Mouse (Mus musculus): Measurements from ENCODE around the gene Mybbp1a.

DNA sequence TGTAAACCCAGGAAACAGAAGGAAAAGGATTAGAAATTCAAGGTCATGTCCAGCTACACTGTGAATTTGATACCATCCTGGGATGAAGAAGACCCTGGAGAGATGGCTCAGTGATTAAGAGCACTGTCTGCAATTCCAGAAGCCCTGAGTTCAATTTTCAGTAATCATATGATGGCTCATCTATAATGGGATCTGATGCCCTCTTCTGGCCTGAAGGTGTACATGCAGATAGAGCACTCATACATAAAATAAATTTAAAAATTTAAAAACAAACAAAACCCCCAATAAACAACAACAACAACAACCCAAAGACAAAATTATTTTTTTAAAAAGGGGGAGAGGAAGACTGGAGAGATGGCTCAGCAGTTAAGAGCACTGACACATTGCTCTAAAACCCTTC is 14.3 kb upstream of the Mybbp1a start:
- no peak for TF ChIP-seq EP300 (IDR thresholded peaks at IDR 0.05; ENCODE audit: low read length)
- TF ChIP-seq MYC (IDR thresholded peaks at IDR 0.05; ENCODE audit: low read depth, low read length): no peak
- no peak for TF ChIP-seq POLR2A (IDR thresholded peaks at IDR 0.05; ENCODE audit: low read depth, low read length)
- no peak for TF ChIP-seq HCFC1 (IDR thresholded peaks at IDR 0.05; ENCODE audit: low read depth, low read length)
- no peak for TF ChIP-seq MAZ (IDR thresholded peaks at IDR 0.05; ENCODE audit: low read depth, low read length)
- TF ChIP-seq CTCF (conservative IDR thresholded peaks at IDR 0.05 in 1 of 2, IDR thresholded peaks at IDR 0.05 in 1 of 2; ENCODE audit: low read depth in 2 of 2, low read length in 2 of 2): peak; percentile 24 to 57; a peak in 2 of 4 replicates
- no peak for TF ChIP-seq IRF4 (IDR thresholded peaks at IDR 0.05; ENCODE audit: low read depth, low read length)
- TF ChIP-seq ZNF384 (IDR thresholded peaks at IDR 0.05; ENCODE audit: low read depth, low read length): no peak

Data from CH12.LX (cell line).